In the genomic region with DNA sequence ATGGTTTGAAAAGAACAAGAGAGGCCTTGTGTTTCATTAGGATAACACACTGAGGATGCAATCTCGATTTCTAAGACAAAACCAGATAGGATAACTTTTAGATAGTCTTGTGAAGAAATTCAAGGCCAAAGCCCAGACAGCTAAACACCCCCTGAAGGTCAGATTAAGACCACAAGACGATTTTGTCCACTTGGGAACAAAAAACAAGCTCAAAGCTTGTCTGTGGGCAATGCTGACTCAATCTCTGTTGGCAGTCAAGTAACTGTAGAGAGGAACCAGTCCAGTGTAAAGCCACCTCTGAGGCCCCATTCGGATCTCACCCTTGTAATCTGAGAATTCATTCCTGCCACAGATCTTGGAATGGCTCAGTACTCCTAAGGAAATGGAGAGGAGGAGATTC, we compare ENCODE assay signal across 21 mouse cellular contexts.
"Had no signal": no experiment of that assay in that cellular context is flagged by ENCODE, and none has a peak within 500 bp of the region (broad histone marks: within the 10 kb centered on the region; RNA-seq: fewer than 3 reads in every experiment).

No protein-coding gene starts in this region.

- H3K36me3 ChIP-seq: midbrain, embryonic 10.5 days; midbrain, embryonic 12.5 days; neural tube, embryonic 13.5 days; neural tube, embryonic 15.5 days; stomach, embryonic 15.5 days had no signal

- H3K27ac ChIP-seq: midbrain, embryonic 10.5 days; midbrain, embryonic 12.5 days; neural tube, embryonic 13.5 days; neural tube, embryonic 15.5 days; stomach, embryonic 15.5 days; stomach, postnatal 0 days had no signal

- H3K9ac ChIP-seq: lung, embryonic 14.5 days; midbrain, embryonic 12.5 days; neural tube, embryonic 13.5 days; neural tube, embryonic 15.5 days; stomach, embryonic 15.5 days had no signal

- H3K4me3 ChIP-seq: midbrain, embryonic 10.5 days; midbrain, embryonic 12.5 days; myocyte; neural tube, embryonic 13.5 days; neural tube, embryonic 15.5 days; stomach, embryonic 15.5 days had no signal

- DNase-seq: lung, adult 18-20 months; lung, embryonic 14.5 days; lung, postnatal 10 days; lung, postnatal 4 days; midbrain, embryonic 14.5 days; retina, postnatal 1 day; right cerebral cortex, adult 18-20 months; right cerebral cortex, postnatal 25 days; right cerebral cortex, postnatal 4 days; spleen, adult 18-20 months; thymus, adult 2 months; thymus, postnatal 25 days; thymus, postnatal 4 days had no signal

- H3K27me3 ChIP-seq: midbrain, embryonic 12.5 days; neural tube, embryonic 13.5 days; neural tube, embryonic 15.5 days; stomach, embryonic 15.5 days had no signal

- H3K4me2 ChIP-seq: lung, embryonic 14.5 days; midbrain, embryonic 12.5 days; neural tube, embryonic 13.5 days; neural tube, embryonic 15.5 days; stomach, embryonic 15.5 days had no signal

- ATAC-seq: midbrain, embryonic 16.5 days had no signal

- H3K9me3 ChIP-seq: midbrain, embryonic 10.5 days; midbrain, embryonic 12.5 days; neural tube, embryonic 13.5 days; neural tube, embryonic 15.5 days; stomach, embryonic 15.5 days had no signal

- H3K4me1 ChIP-seq: midbrain, embryonic 10.5 days; midbrain, embryonic 12.5 days; neural tube, embryonic 15.5 days; stomach, embryonic 15.5 days had no signal
